Mouse (Mus musculus): ENCODE results near the gene Dock9. TPM values are rescaled to one million over a fixed set of nuclear protein-coding genes. Genes with fewer than 3 reads are reported as not detected.
"Not testable (repeated sequence)": the region's sequence is repeated elsewhere in the genome, so short reads cannot be mapped to it uniquely, and the experiment has no call there.

Dock9 gene
- polyA plus RNA-seq, 1 experiment from 2014 or later = 13.7 TPM

DNA sequence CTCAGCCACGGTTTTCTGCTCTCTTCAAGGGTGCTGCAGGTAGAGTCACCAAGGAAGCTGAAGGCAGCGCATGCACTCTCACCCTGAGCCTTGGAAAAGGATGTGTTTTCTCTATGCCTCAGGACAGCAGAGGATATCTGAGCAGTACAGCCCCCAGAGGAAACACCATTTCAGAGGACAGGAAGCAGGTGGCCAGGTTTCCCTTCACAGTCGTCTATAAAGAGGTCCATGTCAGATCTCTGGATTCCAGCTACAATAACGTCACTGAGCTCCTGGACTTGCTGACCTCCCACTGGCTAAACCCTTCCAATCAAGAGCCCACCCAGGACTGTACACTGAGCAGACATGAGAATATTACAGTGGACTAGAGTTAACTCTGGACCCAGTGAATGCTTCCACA is 95.1 kb downstream of the Dock9 start:
- H3K27me3 ChIP-seq = no peaks in the 10 kb centered on the region
- no peak for DNase-seq (ENCODE audit: low read depth, low spot score)
- no peak for TF ChIP-seq CTCF (IDR thresholded peaks at IDR 0.05)
- ChIA-PET CTCF (interaction anchor here (0.5 to 1.6 kb wide), 3 partner anchors 9 to 529 kb away, joined by 3 read pairs; no protein-coding TSS in a partner anchor), POLR2A (no interaction called here)
- ATAC-seq = no peak
- in situ Hi-C loops (cut with MboI; ENCODE audit: low pct_unique_long_range_greater_than_20kb) = no loop called here

GRCm38 (mm10) chr14:121700013-121700412 is 97.6 kb downstream of the Dock9 start:
- TF ChIP-seq CTCF (IDR thresholded peaks at IDR 0.05) = no peak
- CTCF ChIA-PET = no interaction called here
- in situ Hi-C loops (cut with MboI; ENCODE audit: low pct_unique_long_range_greater_than_20kb) = no loop called here

GRCm38 (mm10) chr14:121698620-121698950 is 99.1 kb downstream of the Dock9 start:
- H3K27me3 ChIP-seq = no peaks in the 10 kb centered on the region
- ATAC-seq (no peak), DNase-seq (ENCODE audit: low read depth, low spot score) (no peak)
- TF ChIP-seq CTCF (IDR thresholded peaks at IDR 0.05) = no peak
- POLR2A ChIA-PET = no interaction called here
- CTCF ChIA-PET = interaction anchor here (1.0 kb wide), 1 partner anchor 48 kb away, joined by 3 read pairs; no protein-coding TSS in a partner anchor
- in situ Hi-C loops (cut with MboI; ENCODE audit: low pct_unique_long_range_greater_than_20kb) = no loop called here

More at GRCm38 (mm10) chr14:121700013-121700412, 97.6 kb downstream of the Dock9 start:
- no peak for DNase-seq (ENCODE audit: low read depth, low spot score)
- no peaks in the 10 kb centered on the region for H3K27me3 ChIP-seq
- POLR2A ChIA-PET = no interaction called here
- no peak for ATAC-seq

DNA sequence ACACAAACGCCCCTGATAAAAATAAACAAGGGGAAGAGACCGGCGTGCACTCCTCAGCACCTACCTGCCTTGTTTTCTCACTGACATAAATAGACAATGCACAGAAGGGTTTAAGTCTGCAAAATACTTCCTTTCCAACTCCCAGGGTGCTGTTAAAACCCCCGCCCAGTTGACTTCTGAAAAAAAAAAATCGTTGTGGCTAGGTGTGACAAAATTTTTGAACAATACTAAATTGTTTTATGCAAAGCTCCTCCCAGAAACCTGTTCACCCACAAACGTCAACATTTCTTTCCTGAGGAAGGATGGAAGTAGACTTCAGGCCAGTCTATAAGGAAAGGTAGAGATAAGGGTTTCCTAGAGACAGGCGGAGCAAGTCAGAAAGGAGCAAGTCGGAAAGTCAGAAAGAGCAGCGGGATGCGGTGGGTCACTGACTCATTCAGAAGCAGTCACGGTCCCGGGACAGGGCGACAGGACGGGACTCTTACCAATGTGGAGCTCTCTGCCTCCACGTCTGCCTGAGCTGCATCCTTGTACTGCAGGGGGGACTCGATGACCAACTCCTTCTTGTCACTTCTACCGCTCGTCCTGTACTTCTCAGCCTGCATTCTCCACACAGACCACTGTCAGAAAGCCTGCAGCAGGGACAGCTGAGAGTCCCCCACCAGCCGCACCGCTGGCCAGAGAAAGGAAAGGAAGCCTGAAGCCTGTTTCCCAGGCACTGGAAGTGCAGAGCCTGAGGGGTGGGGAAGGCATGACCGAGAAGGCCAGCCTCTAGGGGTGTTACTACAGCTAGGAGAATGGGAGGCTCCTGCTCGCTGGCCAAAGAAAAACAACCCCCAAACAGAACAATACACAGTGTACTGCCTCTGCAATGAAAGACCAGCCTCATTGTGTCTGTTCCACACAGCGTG is 99.7 kb downstream of the Dock9 start:
- no peak for ATAC-seq
- H3K27me3 ChIP-seq = no peaks in the 10 kb centered on the region
- no peak for TF ChIP-seq CTCF (IDR thresholded peaks at IDR 0.05)
- in situ Hi-C loops (cut with MboI; ENCODE audit: low pct_unique_long_range_greater_than_20kb) = no loop called here
- POLR2A ChIA-PET = interaction anchor here (0.6 kb wide), 1 partner anchor 13 kb away, joined by 4 read pairs; no protein-coding TSS in a partner anchor
- CTCF ChIA-PET = interaction anchor here (1.0 kb wide), 1 partner anchor 49 kb away, joined by 3 read pairs; no protein-coding TSS in a partner anchor
- no peak for DNase-seq (ENCODE audit: low read depth, low spot score)

GRCm38 (mm10) chr14:121697143-121697680 is 100.4 kb downstream of the Dock9 start:
- no peak for DNase-seq (ENCODE audit: low read depth, low spot score)
- in situ Hi-C loops (cut with MboI; ENCODE audit: low pct_unique_long_range_greater_than_20kb) = no loop called here
- TF ChIP-seq CTCF (IDR thresholded peaks at IDR 0.05) = no peak
- ChIA-PET POLR2A (interaction anchor here (0.6 kb wide), 1 partner anchor 12 kb away, joined by 4 read pairs; no protein-coding TSS in a partner anchor), CTCF (interaction anchor here (0.7 kb wide), 1 partner anchor 11 kb away, joined by 3 read pairs; no protein-coding TSS in a partner anchor)
- no peak for ATAC-seq
- H3K27me3 ChIP-seq = no peaks in the 10 kb centered on the region

DNA sequence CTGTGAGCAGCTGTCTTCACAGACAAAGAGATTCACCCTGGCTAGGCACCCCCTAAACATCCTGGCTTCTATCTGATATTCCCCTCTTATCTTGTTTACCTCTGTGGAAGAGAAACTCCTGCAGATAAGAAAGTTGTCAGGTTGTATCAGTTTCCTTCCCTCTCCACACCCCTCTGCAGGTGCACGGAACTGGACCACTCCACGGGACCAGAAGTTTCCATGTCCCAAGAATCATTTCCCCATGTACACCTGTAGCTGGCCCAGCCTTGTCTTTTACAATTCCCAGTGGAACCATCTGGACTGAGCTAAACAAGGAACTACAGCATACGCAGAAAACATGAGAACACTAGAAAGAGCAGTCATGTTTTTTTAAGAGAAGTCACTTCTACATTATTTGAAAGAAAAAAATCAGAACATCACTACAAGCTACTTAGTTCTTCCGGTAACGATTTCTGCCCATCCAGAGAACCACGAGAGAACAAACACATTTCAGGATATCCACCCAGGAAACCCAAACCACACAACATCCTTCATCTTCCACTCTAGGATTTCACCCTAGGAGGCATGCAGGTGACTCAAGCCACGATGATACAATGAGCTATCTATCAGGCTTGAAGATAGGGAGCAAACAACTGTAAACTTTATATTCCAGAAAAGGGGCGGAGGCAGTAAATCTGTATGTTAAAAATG is 101.1 kb downstream of the Dock9 start:
- CTCF ChIA-PET = interaction anchor here (0.7 kb wide), 1 partner anchor 11 kb away, joined by 3 read pairs; no protein-coding TSS in a partner anchor
- DNase-seq (ENCODE audit: low read depth, low spot score) (no peak), ATAC-seq (no peak)
- no peaks in the 10 kb centered on the region for H3K27me3 ChIP-seq
- POLR2A ChIA-PET = no interaction called here
- in situ Hi-C loops (cut with MboI; ENCODE audit: low pct_unique_long_range_greater_than_20kb) = no loop called here
- TF ChIP-seq CTCF (IDR thresholded peaks at IDR 0.05) = no peak

DNA sequence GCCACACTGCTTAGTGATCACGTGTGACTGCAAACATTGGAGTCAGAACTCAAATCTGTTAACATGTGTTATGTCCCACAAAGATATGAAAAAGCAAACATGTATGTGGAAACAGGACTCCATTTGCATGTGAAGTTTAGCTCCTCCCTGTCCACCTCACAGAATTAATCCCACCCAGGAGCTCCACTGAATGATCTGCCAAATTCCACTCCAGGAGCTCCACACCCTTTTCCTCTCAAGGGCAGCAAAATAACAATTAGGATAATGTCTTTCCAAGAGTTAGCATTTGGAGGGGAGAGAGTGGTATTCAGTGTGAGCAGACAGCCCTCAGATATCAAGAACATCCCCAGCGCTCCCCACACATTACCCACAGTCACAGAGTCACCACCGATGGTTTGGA is 102.9 kb downstream of the Dock9 start:
- no peaks in the 10 kb centered on the region for H3K27me3 ChIP-seq
- POLR2A ChIA-PET = no interaction called here
- TF ChIP-seq CTCF (IDR thresholded peaks at IDR 0.05) = no peak
- no peak for DNase-seq (ENCODE audit: low read depth, low spot score)
- CTCF ChIA-PET = no interaction called here
- in situ Hi-C loops (cut with MboI; ENCODE audit: low pct_unique_long_range_greater_than_20kb) = no loop called here
- ATAC-seq = no peak

DNA sequence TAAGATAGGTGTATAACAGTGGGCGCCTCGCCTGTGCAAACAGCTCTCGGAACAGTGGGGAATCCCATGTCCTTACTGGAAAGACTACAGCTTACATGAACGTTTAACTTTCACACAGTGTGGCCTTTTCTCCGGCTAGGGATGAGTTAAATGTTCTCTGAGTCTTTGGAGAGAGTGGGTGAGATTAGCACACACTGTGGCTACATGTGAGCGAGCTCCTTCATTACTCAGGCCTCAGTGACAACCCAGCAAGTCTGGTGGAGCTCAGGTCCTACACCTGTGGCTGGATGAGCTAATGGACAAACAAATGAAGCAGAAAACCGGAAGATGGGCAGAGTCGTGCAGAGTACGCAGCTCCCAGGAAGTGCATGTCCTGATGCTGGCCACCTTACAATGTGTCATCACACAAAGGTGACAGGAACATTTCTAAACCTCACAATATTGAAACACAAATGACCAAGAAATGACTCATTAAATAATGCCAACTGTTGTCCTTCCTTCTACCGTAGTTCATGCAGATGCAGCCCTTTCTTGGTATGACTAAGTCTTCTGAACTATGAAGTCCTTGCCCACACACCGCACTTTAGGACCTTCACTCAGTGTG is 103.5 kb downstream of the Dock9 start:
- ATAC-seq (no peak), DNase-seq (ENCODE audit: low read depth, low spot score) (no peak)
- H3K27me3 ChIP-seq = no peaks in the 10 kb centered on the region
- in situ Hi-C loops (cut with MboI; ENCODE audit: low pct_unique_long_range_greater_than_20kb) = no loop called here
- CTCF ChIA-PET = interaction anchor here (1.0 kb wide), 1 partner anchor 9 kb away, joined by 3 read pairs; no protein-coding TSS in a partner anchor
- POLR2A ChIA-PET = no interaction called here
- no peak for TF ChIP-seq CTCF (IDR thresholded peaks at IDR 0.05)

GRCm38 (mm10) chr14:121689649-121690048 is 108.0 kb downstream of the Dock9 start:
- POLR2A ChIA-PET; CTCF ChIA-PET; ATAC-seq; DNase-seq (ENCODE audit: low read depth, low spot score); H3K27me3 ChIP-seq; in situ Hi-C loops (cut with MboI; ENCODE audit: low pct_unique_long_range_greater_than_20kb): not testable (repeated sequence)

DNA sequence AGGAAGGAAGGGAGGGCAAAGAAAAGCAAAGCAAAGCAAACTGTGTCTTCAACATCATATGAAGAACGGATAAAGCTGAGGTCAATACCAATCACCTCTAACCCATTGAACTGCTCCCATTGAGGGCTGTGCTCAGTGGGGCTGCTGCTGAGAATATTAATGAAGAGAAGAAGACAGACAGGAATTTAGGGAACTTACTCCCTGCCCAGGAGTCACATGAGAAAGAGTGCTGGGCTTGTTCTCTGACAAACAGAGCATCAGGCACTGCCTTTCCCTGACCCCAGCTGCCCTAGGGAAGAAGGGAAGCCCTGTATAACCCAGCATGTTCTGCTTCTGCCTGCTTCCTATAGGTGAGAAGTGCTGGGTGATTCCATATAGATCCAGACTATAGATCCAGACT is 109.5 kb downstream of the Dock9 start:
- in situ Hi-C loops (cut with MboI; ENCODE audit: low pct_unique_long_range_greater_than_20kb) = no loop called here
- POLR2A ChIA-PET = no interaction called here
- DNase-seq (ENCODE audit: low read depth, low spot score) (no peak), ATAC-seq (no peak)
- TF ChIP-seq CTCF (IDR thresholded peaks at IDR 0.05) = no peak
- CTCF ChIA-PET = no interaction called here
- H3K27me3 ChIP-seq = no peaks in the 10 kb centered on the region
